10 mouse cellular contexts compared by ENCODE assay signal in genomic region chr11:69858113-69858998, GRCm38 (mm10). TPM values are rescaled to one million over a fixed set of nuclear protein-coding genes. Genes with fewer than 3 reads are reported as not detected.
DNase-seq lines count a peak whose midpoint lies in the region; ATAC-seq and TF ChIP-seq lines count a peak whose summit lies in the region.
"Had no signal": no experiment of that assay in that cellular context is flagged by ENCODE, and none has a peak within 500 bp of the region (broad histone marks: within the 10 kb centered on the region; RNA-seq: fewer than 3 reads in every experiment).

TSS of gene Tnk1 (minus strand) at chr11:69858730.

- H3K9me3 ChIP-seq in ES-Bruce4 (replicated peaks; ENCODE audit: control insufficient read depth, insufficient read depth, low read length, poor library complexity, severe bottlenecking), result no peaks in the 10 kb centered on the region
- H3K9me3 ChIP-seq in kidney, embryonic 16.5 days (ENCODE audit: low read length), result no peaks in the 10 kb centered on the region
- H3K9me3 ChIP-seq in lung, embryonic 14.5 days (ENCODE audit: low read depth, low read length), result no peaks in the 10 kb centered on the region
- no peaks in the 10 kb centered on the region for H3K9me3 ChIP-seq in hindbrain, embryonic 12.5 days (replicated peaks)

- TF ChIP-seq POLR2A in ES-Bruce4 (IDR thresholded peaks at IDR 0.05; ENCODE audit: insufficient read depth, low read length), result peak; percentile 61

- TF ChIP-seq CTCF in ES-Bruce4 (IDR thresholded peaks at IDR 0.05; ENCODE audit: low read depth, low read length), result no peak
- no peak for TF ChIP-seq CTCF in lung, embryonic 14.5 days (IDR thresholded peaks at IDR 0.05; ENCODE audit: low read depth)

- peak within 1 kb of the TSS; percentile 65 for H3K4me3 ChIP-seq in ES-Bruce4 (ENCODE audit: low read depth, low read length)
- peak within 1 kb of the TSS; percentile 45 for H3K4me3 ChIP-seq in kidney, embryonic 16.5 days (ENCODE audit: low read length)
- H3K4me3 ChIP-seq in lung, embryonic 14.5 days (ENCODE audit: low read depth, low read length), result peak within 1 kb of the TSS; percentile 31
- H3K4me3 ChIP-seq in hindbrain, embryonic 12.5 days, result no peak within 1 kb of the TSS

- peak; percentile 70 for DNase-seq in ZHBTc4 (ENCODE audit: low read depth, low spot score)
- DNase-seq in lung, embryonic 14.5 days, result peak; percentile 70
- DNase-seq in cerebellum, postnatal 36 days, result no peak
- DNase-seq: heart, postnatal 36 days had no signal

- no peaks in the 10 kb centered on the region for H3K27me3 ChIP-seq in ES-Bruce4 (ENCODE audit: control insufficient read depth, insufficient read depth, low read length, poor library complexity, severe bottlenecking)
- peaks cover 15% of the 10 kb centered on the region for H3K27me3 ChIP-seq in kidney, embryonic 16.5 days (ENCODE audit: insufficient read depth, low read length)
- peaks cover 12% of the 10 kb centered on the region for H3K27me3 ChIP-seq in lung, embryonic 14.5 days (ENCODE audit: insufficient read depth, low read length)
- peaks cover 32% of the 10 kb centered on the region for H3K27me3 ChIP-seq in hindbrain, embryonic 12.5 days

- H3K9ac ChIP-seq in ES-Bruce4 (ENCODE audit: low read depth, poor library complexity, severe bottlenecking), result peak within 1 kb of the TSS; percentile 62
- H3K9ac ChIP-seq in kidney, embryonic 16.5 days (replicated peaks; ENCODE audit: low read length), result peak within 1 kb of the TSS; percentile 68
- peak within 1 kb of the TSS; percentile 50 for H3K9ac ChIP-seq in lung, embryonic 14.5 days
- H3K9ac ChIP-seq in hindbrain, embryonic 12.5 days, result no peak within 1 kb of the TSS

- peak; percentile 59; the same call in 1 of the 2 replicates for ATAC-seq in kidney, embryonic 16.5 days (ENCODE audit: low FRiP score, low TSS enrichment)
- ATAC-seq in lung, embryonic 14.5 days (ENCODE audit: insufficient read depth), result peak; percentile 59
- ATAC-seq in erythroblast, adult 5-6 weeks (replicated peaks; ENCODE audit: low FRiP score, poor library complexity, severe bottlenecking), result no peak
- no peak for ATAC-seq in hindbrain, embryonic 12.5 days (ENCODE audit: low FRiP score)
- ATAC-seq: forebrain, embryonic 16.5 days had no signal

- WGBS in kidney, embryonic 16.5 days, result 18% methylated on average over 30 of the region's 30 CpGs
- WGBS in lung, embryonic 14.5 days, result 14% methylated on average over 30 of the region's 30 CpGs
- 23% methylated on average over 30 of the region's 30 CpGs for WGBS in hindbrain, embryonic 12.5 days

- peak within 1 kb of the TSS; percentile 17; the same call in 1 of the 2 replicates for H3K27ac ChIP-seq in ES-Bruce4 (ENCODE audit: insufficient read depth, low read length)
- peak within 1 kb of the TSS; percentile 58; the same call in 1 of the 2 replicates for H3K27ac ChIP-seq in kidney, embryonic 16.5 days (ENCODE audit: low read length)
- peak within 1 kb of the TSS; percentile 63 for H3K27ac ChIP-seq in lung, embryonic 14.5 days (ENCODE audit: low read depth)
- no peak within 1 kb of the TSS for H3K27ac ChIP-seq in hindbrain, embryonic 12.5 days
- H3K27ac ChIP-seq: macrophage had no signal

- H3K4me2 ChIP-seq in kidney, embryonic 16.5 days (replicated peaks; ENCODE audit: low read depth, low read length), result peak within 1 kb of the TSS; percentile 52
- H3K4me2 ChIP-seq in lung, embryonic 14.5 days, result peak within 1 kb of the TSS; percentile 53
- no peak within 1 kb of the TSS; the same call in 1 of the 2 replicates for H3K4me2 ChIP-seq in hindbrain, embryonic 12.5 days (replicated peaks)

- H3K4me1 ChIP-seq in ES-Bruce4 (ENCODE audit: control insufficient read depth, insufficient read depth, low read length), result no peaks in the 10 kb centered on the region
- peaks cover 4% of the 10 kb centered on the region; the same call in 1 of the 2 replicates for H3K4me1 ChIP-seq in kidney, embryonic 16.5 days (ENCODE audit: insufficient read depth, low read length)
- H3K4me1 ChIP-seq in lung, embryonic 14.5 days (ENCODE audit: insufficient read depth), result no peaks in the 10 kb centered on the region
- H3K4me1 ChIP-seq in hindbrain, embryonic 12.5 days, result peaks cover 4% of the 10 kb centered on the region; the same call in 1 of the 2 replicates

- TF ChIP-seq EP300 in ES-Bruce4 (IDR thresholded peaks at IDR 0.05; ENCODE audit: insufficient read depth, low read depth, low read length), result 0 out of 2 replicates have a peak, but pooled peaks have one; percentile 7

- no peaks in the 10 kb centered on the region for H3K36me3 ChIP-seq in ES-Bruce4 (ENCODE audit: control insufficient read depth, insufficient read depth, low read length, poor library complexity, severe bottlenecking)
- H3K36me3 ChIP-seq in kidney, embryonic 16.5 days (ENCODE audit: insufficient read depth, low read length), result no peaks in the 10 kb centered on the region
- H3K36me3 ChIP-seq in lung, embryonic 14.5 days (ENCODE audit: insufficient read depth), result 0 out of 2 replicates have a peak, but pooled peaks cover 3% of the 10 kb centered on the region
- no peaks in the 10 kb centered on the region for H3K36me3 ChIP-seq in hindbrain, embryonic 12.5 days

RNA-seq across cellular contexts. Expression of gene Tnk1, which starts in this region (rescaled TPM):
- polyA plus RNA-seq in ES-Bruce4 (2011; ENCODE audit: insufficient read depth, insufficient read length, low read depth, missing spikeins), result 15.6 and 19.6 TPM in 2 replicates
- 7.0 and 7.3 TPM in 2 replicates for polyA plus RNA-seq in kidney, embryonic 16.5 days (2015; fragmentation: Nextera tagmentation; extraction: Ambion mirVana)
- polyA plus RNA-seq in lung, embryonic 14.5 days (2014; fragmentation: Nextera tagmentation; extraction: Ambion mirVana), result 5.9 and 6.1 TPM in 2 replicates
- 15.5 and 19.6 TPM in 2 replicates for total RNA-seq in erythroblast, adult 5-6 weeks (2015; ENCODE audit: low replicate concordance)
- 8.3 and 13.8 TPM in 2 replicates for total RNA-seq in erythroblast, adult 5-6 weeks (2017; ENCODE audit: low replicate concordance)
- 0.57 and 1.4 TPM in 2 replicates for polyA plus RNA-seq in hindbrain, embryonic 12.5 days (2016; fragmentation: Nextera tagmentation; extraction: Ambion mirVana)
- polyA plus RNA-seq: macrophage had no signal

Comparison
In these comparisons a context has a peak if more than half of its experiments do, and no peak if none do; other contexts are left out.
1. DNase-seq: peak in ZHBTc4 (single experiment) and lung, embryonic 14.5 days (single experiment); none in cerebellum, postnatal 36 days (0 of 2).
2. ATAC-seq: peak in kidney, embryonic 16.5 days (single experiment) and lung, embryonic 14.5 days (single experiment); none in erythroblast, adult 5-6 weeks (single experiment) and hindbrain, embryonic 12.5 days (single experiment).